Mouse (Mus musculus): ENCODE data around the gene Ubap1l. TPM values are rescaled to one million over a fixed set of nuclear protein-coding genes. Genes with fewer than 3 reads are reported as not detected.

Gene Ubap1l
- total RNA-seq, 2 experiments from 2014 or later: 0.45 TPM; not detected in 1

DNA sequence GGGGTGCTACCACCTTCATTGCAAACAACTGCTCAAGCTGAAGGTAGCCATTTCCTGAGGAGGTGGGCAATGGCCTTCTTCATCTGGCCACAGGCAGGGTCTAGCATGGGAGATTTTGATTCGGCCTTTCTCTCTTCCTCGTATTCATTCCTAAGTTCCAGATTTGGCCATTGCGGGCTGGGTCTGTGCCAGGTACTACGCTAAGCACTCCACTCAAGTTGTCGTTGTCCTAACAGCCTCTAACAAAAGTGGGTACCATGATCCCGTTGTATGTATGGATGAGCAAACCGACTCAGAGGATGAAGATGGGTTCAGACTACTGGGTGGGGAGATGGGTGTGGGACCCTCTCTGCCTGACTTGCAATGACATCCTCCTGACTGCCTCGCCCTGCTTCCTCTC is 49.5 kb downstream of the Ubap1l start:
- DNase-seq: no peak

GRCm38 (mm10) chr9:65411326-65411725 is 50.5 kb downstream of the Ubap1l start:
- DNase-seq: no peak

DNA sequence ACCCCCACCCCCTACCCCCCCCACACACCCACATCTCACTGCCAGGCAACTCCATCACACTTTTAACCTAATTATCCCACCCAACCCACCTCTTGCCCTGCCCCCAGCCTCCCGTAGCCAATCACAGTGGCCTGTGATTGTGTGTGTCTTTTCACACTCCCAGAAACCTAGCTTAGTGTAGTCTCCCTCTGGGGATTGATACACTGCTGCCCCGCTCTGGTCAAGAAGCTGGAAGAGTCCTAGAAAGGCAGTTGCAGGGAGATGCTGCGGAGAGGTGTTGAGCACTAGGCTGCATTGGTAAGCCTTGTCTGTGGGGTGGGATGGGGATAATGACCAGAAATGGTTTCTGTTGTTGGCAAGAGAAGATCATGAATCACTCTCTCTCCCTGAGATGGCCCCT is 56.9 kb downstream of the Ubap1l start:
- no peak for DNase-seq

- DNase-seq: no peak
These were observed 58.8 kb downstream of the Ubap1l start for GRCm38 (mm10) chr9:65419633-65420032.

- peak; percentile 44 for DNase-seq
These were observed 62.1 kb downstream of the Ubap1l start, which contains the start of gene Slc51b for GRCm38 (mm10) chr9:65422760-65423501. TSS of gene Slc51b (minus strand) at chr9:65422955.

GRCm38 (mm10) chr9:65424393-65424792 is 63.6 kb downstream of the Ubap1l start:
- no peak for DNase-seq

DNA sequence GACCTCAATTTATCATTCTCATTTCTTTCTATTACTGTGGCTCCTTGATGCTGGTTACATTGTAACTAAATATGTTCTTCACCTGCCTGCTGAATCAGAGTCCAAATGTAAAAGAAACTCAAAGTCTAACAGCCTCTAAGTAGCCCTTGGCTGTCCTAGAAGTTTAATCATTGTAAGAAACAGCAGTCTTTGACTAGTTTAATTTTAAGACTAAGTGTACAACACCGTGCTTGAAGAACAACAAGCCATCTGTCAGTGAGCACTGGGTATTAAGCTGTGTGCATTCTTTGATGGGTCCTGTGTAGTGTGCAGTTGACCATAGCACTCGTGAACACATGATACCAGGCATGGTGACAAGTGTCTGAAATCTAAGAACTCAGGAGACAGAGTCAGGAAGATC is 66.7 kb downstream of the Ubap1l start:
- no peak for DNase-seq

- DNase-seq: no peak
These were observed 67.2 kb downstream of the Ubap1l start for GRCm38 (mm10) chr9:65428003-65428402.

Other genes with a start within 250 kb of the Ubap1l start
- 1 to 10 TPM; 1.2 to 1.7 TPM for gene Igdcc3, start 219.9 kb upstream of the Ubap1l start, total RNA-seq (2021)
- 10 to 100 TPM; 12.9 to 19.6 TPM for gene Parp16, start 165.7 kb upstream of the Ubap1l start, total RNA-seq (2021)
- gene Cilp, start 95.9 kb upstream of the Ubap1l start, total RNA-seq (2021): 10 to 100 TPM in 1 of 2 experiments, 1 to 10 TPM in 1; 8.6 to 10.9 TPM
- 100 to 1,000 TPM; 144 to 173 TPM for gene Clpx, start 66.8 kb upstream of the Ubap1l start, total RNA-seq (2021)
- gene Pdcd7, start 14.9 kb upstream of the Ubap1l start, total RNA-seq (2021): 10 to 100 TPM; 13.6 to 17.1 TPM
- gene Kbtbd13, start 30.6 kb downstream of the Ubap1l start, total RNA-seq (2021): 1 to 10 TPM in 1 of 2 experiments, under 1 TPM in 1; 0.84 to 3.9 TPM
- gene Rasl12, start 37.5 kb downstream of the Ubap1l start, total RNA-seq (2021): 10 to 100 TPM; 32.3 to 76.7 TPM
- under 1 TPM; 0.45 to 0.78 TPM for gene Slc51b, start 61.9 kb downstream of the Ubap1l start, total RNA-seq (2021)
- gene Mtfmt, start 74.7 kb downstream of the Ubap1l start, total RNA-seq (2021): 10 to 100 TPM; 11.2 to 14.1 TPM
- gene Spg21, start 99.9 kb downstream of the Ubap1l start, total RNA-seq (2021): 10 to 100 TPM; 53.6 to 54.4 TPM
- gene Ankdd1a, start 159.2 kb downstream of the Ubap1l start, total RNA-seq (2021): under 1 TPM in 1 of 2 experiments, not detected in 1; 0.45 TPM
- 10 to 100 TPM; 32.5 to 37.8 TPM for gene Plekho2, start 219.0 kb downstream of the Ubap1l start, total RNA-seq (2021)
- 1 to 10 TPM; 2.0 to 3.3 TPM for gene Pif1, start 226.1 kb downstream of the Ubap1l start, total RNA-seq (2021)

All from adrenal gland, postnatal 10 days (tissue).